Comparison of ENCODE assay signal across 26 mouse cellular contexts in genomic region chr15:100556378-100556777, GRCm38 (mm10). TPM values are rescaled to one million over a fixed set of nuclear protein-coding genes. Genes with fewer than 3 reads are reported as not detected.
DNase-seq lines count a peak whose midpoint lies in the region; ATAC-seq and TF ChIP-seq lines count a peak whose summit lies in the region.
"Had no signal": no experiment of that assay in that cellular context is flagged by ENCODE, and none has a peak within 500 bp of the region (broad histone marks: within the 10 kb centered on the region; RNA-seq: fewer than 3 reads in every experiment).

No protein-coding gene starts in this region.

- H3K27ac ChIP-seq in liver, embryonic 12.5 days, result no peak overlapping the region
- no peak overlapping the region for H3K27ac ChIP-seq in liver, embryonic 14.5 days
- H3K27ac ChIP-seq in liver, embryonic 16.5 days (ENCODE audit: low read length), result no peak overlapping the region
- H3K27ac ChIP-seq: embryonic facial prominence, embryonic 12.5 days; embryonic facial prominence, embryonic 15.5 days; forebrain, embryonic 10.5 days; forebrain, embryonic 13.5 days; gastrocnemius, adult 2 months; hindbrain, embryonic 12.5 days; hindbrain, embryonic 15.5 days had no signal

- H3K9me3 ChIP-seq in liver, embryonic 12.5 days (replicated peaks), result no peaks in the 10 kb centered on the region
- H3K9me3 ChIP-seq in liver, embryonic 14.5 days (ENCODE audit: control insufficient read depth, low read length), result no peaks in the 10 kb centered on the region
- no peaks in the 10 kb centered on the region for H3K9me3 ChIP-seq in liver, embryonic 16.5 days (replicated peaks; ENCODE audit: control insufficient read depth, low read length)
- H3K9me3 ChIP-seq: embryonic facial prominence, embryonic 12.5 days; embryonic facial prominence, embryonic 15.5 days; forebrain, embryonic 13.5 days; hindbrain, embryonic 12.5 days; hindbrain, embryonic 15.5 days had no signal

- peak; percentile 28 for DNase-seq in adrenal gland, postnatal 14 days
- DNase-seq in adrenal gland, adult 18-20 months (ENCODE audit: low spot score in 2 of 2), result no peak
- no peak for DNase-seq in liver
- DNase-seq in liver, embryonic 14.5 days (ENCODE audit: low read depth in 3 of 3, low spot score in 3 of 3), result no peak
- DNase-seq in urinary bladder, adult 2 months (ENCODE audit: low spot score), result no peak
- DNase-seq: adrenal gland, adult 8-10 months; cerebellum, adult 11 months; cerebellum, adult 2 months; cerebellum, adult 9-11 months; cerebellum, postnatal 25 days; gastrocnemius, postnatal 14 days; heart, adult 11 months had no signal

- ATAC-seq in liver, embryonic 12.5 days, result no peak
- ATAC-seq in liver, embryonic 14.5 days (ENCODE audit: insufficient read depth), result no peak
- ATAC-seq in liver, embryonic 16.5 days (ENCODE audit: low read depth), result no peak
- no peak for ATAC-seq in frontal cortex, adult (ENCODE audit: low TSS enrichment)
- ATAC-seq: activated CD4-positive, CD25-positive, alpha-beta regulatory T cell, adult 4 months; CD4-positive, CD25-positive, alpha-beta regulatory T cell, adult 4 months; forebrain, embryonic 13.5 days; forebrain, embryonic 16.5 days had no signal

- H3K27me3 ChIP-seq in liver, embryonic 12.5 days (replicated peaks), result no peaks in the 10 kb centered on the region
- H3K27me3 ChIP-seq in liver, embryonic 14.5 days (ENCODE audit: control insufficient read depth, insufficient read depth, low read length), result no peaks in the 10 kb centered on the region
- H3K27me3 ChIP-seq in liver, embryonic 16.5 days (ENCODE audit: control insufficient read depth, insufficient read depth, low read depth, low read length), result no peaks in the 10 kb centered on the region
- H3K27me3 ChIP-seq: embryonic facial prominence, embryonic 12.5 days; embryonic facial prominence, embryonic 15.5 days; forebrain, embryonic 13.5 days; hindbrain, embryonic 12.5 days; hindbrain, embryonic 15.5 days had no signal

- no peaks in the 10 kb centered on the region for H3K36me3 ChIP-seq in liver, embryonic 12.5 days
- no peaks in the 10 kb centered on the region for H3K36me3 ChIP-seq in liver, embryonic 14.5 days (replicated peaks; ENCODE audit: control insufficient read depth, insufficient read depth, low read depth)
- H3K36me3 ChIP-seq in liver, embryonic 16.5 days (ENCODE audit: control insufficient read depth, insufficient read depth), result no peaks in the 10 kb centered on the region
- H3K36me3 ChIP-seq: embryonic facial prominence, embryonic 12.5 days; embryonic facial prominence, embryonic 15.5 days; forebrain, embryonic 10.5 days; hindbrain, embryonic 12.5 days; hindbrain, embryonic 15.5 days had no signal

- no peak for TF ChIP-seq EP300 in liver, embryonic 14.5 days (IDR thresholded peaks at IDR 0.05; ENCODE audit: low read depth)

- no peak overlapping the region for H3K4me3 ChIP-seq in liver, embryonic 12.5 days
- H3K4me3 ChIP-seq in liver, embryonic 14.5 days (ENCODE audit: insufficient read depth in 1 of 2, low read depth in 2 of 2, low read length in 2 of 2), result no peak overlapping the region
- peak overlapping the region; percentile 57 for H3K4me3 ChIP-seq in liver, embryonic 16.5 days (ENCODE audit: low read depth, low read length)
- H3K4me3 ChIP-seq: embryonic facial prominence, embryonic 12.5 days; embryonic facial prominence, embryonic 15.5 days; forebrain, embryonic 10.5 days; forebrain, embryonic 13.5 days; gastrocnemius, adult 2 months; hindbrain, embryonic 12.5 days; hindbrain, embryonic 15.5 days had no signal

- no peak overlapping the region for H3K9ac ChIP-seq in liver, embryonic 12.5 days
- H3K9ac ChIP-seq in liver, embryonic 14.5 days (replicated peaks), result no peak overlapping the region
- no peak overlapping the region for H3K9ac ChIP-seq in liver, embryonic 16.5 days (ENCODE audit: low read depth, low read length)
- H3K9ac ChIP-seq: embryonic facial prominence, embryonic 12.5 days; embryonic facial prominence, embryonic 15.5 days; forebrain, embryonic 13.5 days; hindbrain, embryonic 12.5 days; hindbrain, embryonic 15.5 days had no signal

- H3K4me2 ChIP-seq in liver, embryonic 12.5 days, result peak overlapping the region; percentile 48; the same call in 1 of the 2 replicates
- peak overlapping the region; percentile 72 for H3K4me2 ChIP-seq in liver, embryonic 14.5 days (ENCODE audit: low read depth)
- peak overlapping the region; percentile 40; the same call in 1 of the 2 replicates for H3K4me2 ChIP-seq in liver, embryonic 16.5 days (ENCODE audit: low read depth, low read length)
- H3K4me2 ChIP-seq: embryonic facial prominence, embryonic 12.5 days; embryonic facial prominence, embryonic 15.5 days; forebrain, embryonic 13.5 days; heart, embryonic 11.5 days; hindbrain, embryonic 12.5 days; hindbrain, embryonic 15.5 days had no signal

- WGBS in liver, embryonic 12.5 days (ENCODE audit: insufficient replicate concordance), result 65% methylated on average over 9 of the region's 9 CpGs
- WGBS in liver, embryonic 14.5 days (ENCODE audit: insufficient replicate concordance), result 64% methylated on average over 9 of the region's 9 CpGs
- WGBS in liver, embryonic 16.5 days (ENCODE audit: insufficient replicate concordance), result 72% methylated on average over 9 of the region's 9 CpGs

- TF ChIP-seq CTCF in liver, embryonic 14.5 days (IDR thresholded peaks at IDR 0.05; ENCODE audit: low read depth), result no peak

- peaks cover 39% of the 10 kb centered on the region for H3K4me1 ChIP-seq in liver, embryonic 12.5 days
- peaks cover 30 to 35% of the 10 kb centered on the region in 2 experiments for H3K4me1 ChIP-seq in liver, embryonic 14.5 days (replicated peaks; ENCODE audit: control insufficient read depth in 2 of 2, insufficient read depth in 2 of 2, low read length in 1 of 2)
- peaks cover 29% of the 10 kb centered on the region for H3K4me1 ChIP-seq in liver, embryonic 16.5 days (ENCODE audit: control insufficient read depth, low read depth, low read length)
- H3K4me1 ChIP-seq: embryonic facial prominence, embryonic 12.5 days; embryonic facial prominence, embryonic 15.5 days; hindbrain, embryonic 12.5 days had no signal

RNA-seq across cellular contexts. Expression of gene Tfcp2, which starts 4.6 kb away (rescaled TPM):
- total RNA-seq in adrenal gland, postnatal 14 days (2021), result 19.9 and 25.0 TPM in 2 replicates
- total RNA-seq in adrenal gland, adult 18-20 months (2021), result 10 to 100 TPM; 16.6 to 17.6 TPM
- polyA plus RNA-seq in liver, embryonic 12.5 days (2016; fragmentation: Nextera tagmentation; extraction: Ambion mirVana), result 7.4 and 9.0 TPM in 2 replicates
- polyA plus RNA-seq in liver, embryonic 14.5 days (2012; rRNA removed), result 2.1 and 2.6 TPM in 2 replicates
- polyA plus RNA-seq in liver, embryonic 14.5 days (2014; fragmentation: Nextera tagmentation; extraction: Ambion mirVana), result 2.5 and 2.6 TPM in 2 replicates
- polyA plus RNA-seq in liver, embryonic 16.5 days (2015; fragmentation: Nextera tagmentation; extraction: Ambion mirVana), result 3.5 and 4.3 TPM in 2 replicates
- polyA plus RNA-seq in urinary bladder, adult 2 months (2012; rRNA removed), result 14.4 and 15.4 TPM in 2 replicates

RNA-seq across cellular contexts. Expression of gene Pou6f1, which starts 43.4 kb away (rescaled TPM):
- 17.2 and 17.8 TPM in 2 replicates for total RNA-seq in adrenal gland, postnatal 14 days (2021)
- total RNA-seq in adrenal gland, adult 18-20 months (2021), result 10 to 100 TPM; 13.1 to 16.4 TPM
- polyA plus RNA-seq in liver, embryonic 12.5 days (2016; fragmentation: Nextera tagmentation; extraction: Ambion mirVana), result 0.41 and 0.45 TPM in 2 replicates
- 0.46 and 0.77 TPM in 2 replicates for polyA plus RNA-seq in liver, embryonic 14.5 days (2012; rRNA removed)
- polyA plus RNA-seq in liver, embryonic 14.5 days (2014; fragmentation: Nextera tagmentation; extraction: Ambion mirVana), result 0.19 and 0.39 TPM in 2 replicates
- polyA plus RNA-seq in liver, embryonic 16.5 days (2015; fragmentation: Nextera tagmentation; extraction: Ambion mirVana), result 0.18 and 0.50 TPM in 2 replicates
- polyA plus RNA-seq in urinary bladder, adult 2 months (2012; rRNA removed), result 14.4 and 23.0 TPM in 2 replicates

RNA-seq across cellular contexts. Expression of gene Dazap2, which starts 58.8 kb away (rescaled TPM):
- total RNA-seq in adrenal gland, postnatal 14 days (2021), result 208 and 209 TPM in 2 replicates
- total RNA-seq in adrenal gland, adult 18-20 months (2021), result 100 to 1,000 TPM; 169 to 241 TPM
- polyA plus RNA-seq in liver, embryonic 12.5 days (2016; fragmentation: Nextera tagmentation; extraction: Ambion mirVana), result 163 and 167 TPM in 2 replicates
- 104 and 107 TPM in 2 replicates for polyA plus RNA-seq in liver, embryonic 14.5 days (2012; rRNA removed)
- 178 and 182 TPM in 2 replicates for polyA plus RNA-seq in liver, embryonic 14.5 days (2014; fragmentation: Nextera tagmentation; extraction: Ambion mirVana)
- 131 and 146 TPM in 2 replicates for polyA plus RNA-seq in liver, embryonic 16.5 days (2015; fragmentation: Nextera tagmentation; extraction: Ambion mirVana)
- polyA plus RNA-seq in urinary bladder, adult 2 months (2012; rRNA removed), result 255 and 281 TPM in 2 replicates
